Mouse (Mus musculus) kidney, postnatal 4 days (tissue): ENCODE data around the gene Ppip5k1.
A peak's percentile ranks its signal among the peaks of the same experiment; 100 is the strongest.
"Not testable (repeated sequence)": the region's sequence is repeated elsewhere in the genome, so short reads cannot be mapped to it uniquely, and the experiment has no call there.

ENCODE experiments used
- DNase-seq, 2 experiments: peaks; one replicate each; pipeline ENCODE4 v3.0.0; 2021; ENCODE audit warnings: mixed read lengths in 2 of 2

Gene Ppip5k1

GRCm38 (mm10) chr2:121354820-121355592 lies at the start of gene Ppip5k1:
Ppip5k1 (minus strand) TSS chr2:121355396.
- peak; percentile 98 to 99 for DNase-seq

- DNase-seq: no peak
These were observed 48.1 kb upstream of the Ppip5k1 start for GRCm38 (mm10) chr2:121403296-121403695.

DNA sequence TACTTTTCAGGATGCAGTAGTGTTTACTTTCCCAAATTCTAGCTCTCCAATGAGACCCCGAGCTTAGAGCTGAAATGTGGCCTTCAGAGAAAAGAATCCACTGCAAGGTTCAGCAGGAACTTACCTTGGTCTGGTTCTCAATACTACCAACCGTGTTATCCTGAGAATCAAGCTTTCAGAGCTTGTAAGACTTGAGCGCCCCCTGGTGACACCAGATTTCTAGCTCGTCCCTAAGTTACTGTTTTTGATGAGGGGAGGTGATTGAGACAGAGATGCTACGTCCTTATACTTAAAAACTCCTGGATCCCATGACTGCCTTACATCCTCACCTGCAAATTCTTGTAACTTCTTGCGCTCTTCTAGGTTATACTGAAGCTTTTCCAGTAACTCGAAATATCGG lies 41.4 kb upstream of the Ppip5k1 start:
- peak; percentile 92 to 94 for DNase-seq

- not testable (repeated sequence) for DNase-seq
These were observed 31.9 kb upstream of the Ppip5k1 start, which contains the start of gene Strc for GRCm38 (mm10) chr2:121386961-121387575. Strc (minus strand) TSS chr2:121387168.

DNA sequence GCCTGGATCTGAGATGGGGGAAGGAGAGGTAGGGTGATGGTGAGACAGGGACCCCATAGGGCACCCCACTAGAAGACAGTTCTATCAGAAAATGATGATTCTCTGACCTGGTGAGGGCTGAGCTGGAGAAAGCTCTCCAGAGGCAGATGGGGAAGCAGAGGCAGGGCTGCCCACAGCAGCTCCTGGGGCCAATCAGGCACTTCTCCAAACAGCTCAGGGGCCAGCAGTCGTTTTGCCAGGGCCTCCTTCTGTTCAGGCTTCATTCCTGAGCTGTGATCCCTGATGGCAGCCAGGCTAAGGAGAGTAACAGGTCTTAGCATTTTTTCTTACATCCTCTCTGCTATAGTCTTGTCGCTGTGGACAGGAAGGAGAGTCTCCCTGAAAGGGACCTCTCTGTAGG lies 19.6 kb upstream of the Ppip5k1 start:
- no peak for DNase-seq

- no peak for DNase-seq
These were observed 17.1 kb upstream of the Ppip5k1 start for GRCm38 (mm10) chr2:121372266-121372665.

GRCm38 (mm10) chr2:121370921-121371320 lies 15.7 kb upstream of the Ppip5k1 start:
- DNase-seq: no peak

DNA sequence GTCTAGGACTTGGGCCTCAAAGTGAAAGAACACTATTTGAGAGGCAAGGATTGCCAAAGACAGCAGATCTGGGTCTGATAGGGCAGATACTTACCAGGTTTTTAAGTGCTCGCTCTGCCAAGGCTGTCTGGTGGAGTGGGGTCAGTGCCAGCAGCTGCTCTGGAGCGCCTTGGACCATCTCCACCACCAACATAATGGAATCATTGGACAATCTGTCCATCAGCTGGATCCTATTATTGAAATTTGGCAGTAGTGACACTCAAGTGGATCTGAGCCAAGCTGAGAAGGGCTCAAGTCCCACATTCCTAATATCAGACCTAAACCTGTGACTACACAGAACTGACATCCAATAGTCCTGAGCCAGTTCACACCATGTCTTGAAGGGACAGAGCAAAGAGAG lies 13.6 kb upstream of the Ppip5k1 start:
- no peak for DNase-seq

DNA sequence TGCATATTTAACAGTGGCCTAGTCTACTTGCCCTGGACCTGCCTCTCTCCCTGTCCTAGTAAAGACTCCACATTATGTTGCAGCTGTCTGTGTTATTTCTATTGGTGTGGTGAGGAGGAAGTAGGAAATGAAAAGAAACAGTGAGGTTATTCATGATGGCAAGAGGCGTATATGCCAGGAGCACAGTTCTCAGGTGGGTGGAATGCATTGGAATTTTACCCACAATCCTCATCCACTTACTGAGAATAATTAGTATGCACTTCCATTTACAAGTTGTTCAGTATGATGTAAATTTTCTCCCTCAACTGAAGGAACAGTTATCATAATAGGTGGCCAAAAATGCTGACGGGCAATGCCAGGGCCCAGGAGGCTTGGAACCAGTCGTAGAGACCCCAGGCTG lies 8.5 kb upstream of the Ppip5k1 start:
- no peak for DNase-seq

DNA sequence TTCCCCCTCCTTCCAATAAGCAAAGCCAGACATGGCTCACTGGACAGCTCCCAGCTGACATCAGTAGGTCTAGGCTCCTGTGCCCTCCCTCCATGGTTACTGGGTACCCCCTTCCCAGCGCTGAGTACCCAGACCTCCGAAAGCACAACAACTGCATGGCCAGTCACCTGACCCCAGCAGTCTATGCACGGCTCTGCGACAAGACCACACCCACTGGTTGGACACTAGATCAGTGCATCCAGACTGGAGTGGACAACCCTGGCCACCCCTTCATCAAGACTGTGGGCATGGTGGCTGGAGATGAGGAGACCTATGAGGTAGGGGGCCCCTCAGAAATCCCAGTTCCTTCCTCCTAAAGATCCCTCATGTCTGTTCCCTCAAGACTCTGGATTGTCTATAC lies 4.3 kb upstream of the Ppip5k1 start:
- no peak for DNase-seq

GRCm38 (mm10) chr2:121358381-121358780 lies 3.2 kb upstream of the Ppip5k1 start:
- peak; percentile 75 to 82 for DNase-seq

GRCm38 (mm10) chr2:121357961-121358360 lies 2.8 kb upstream of the Ppip5k1 start:
- no peak for DNase-seq

GRCm38 (mm10) chr2:121357494-121357893 lies 2.3 kb upstream of the Ppip5k1 start, which contains the start of gene Ckmt1:
Ckmt1 (plus strand) TSS chr2:121357714.
- DNase-seq: no peak

DNA sequence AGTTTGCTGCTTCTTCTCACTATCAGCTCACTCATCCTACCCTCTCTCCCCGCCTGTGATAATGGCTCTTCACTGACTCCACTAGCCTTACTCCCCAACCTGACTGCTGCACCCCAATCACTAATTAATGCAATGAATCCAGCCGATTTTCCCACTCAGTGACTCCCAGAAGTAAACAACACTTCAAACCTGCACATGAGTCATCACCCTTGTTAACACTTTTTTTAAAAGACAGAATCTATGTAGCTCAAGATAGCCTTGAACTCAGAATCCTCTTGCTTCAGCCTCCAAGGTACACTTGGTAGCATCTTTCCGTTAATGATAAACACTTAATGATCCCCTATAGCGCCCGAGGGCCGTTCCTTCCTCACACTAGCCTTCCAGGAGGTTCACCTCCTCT lies 818 bp downstream of the Ppip5k1 start:
- DNase-seq: no peak

GRCm38 (mm10) chr2:121353156-121353555 lies 2.0 kb downstream of the Ppip5k1 start:
- DNase-seq: no peak

GRCm38 (mm10) chr2:121339057-121339456 lies 16.1 kb downstream of the Ppip5k1 start:
- DNase-seq: no peak

DNA sequence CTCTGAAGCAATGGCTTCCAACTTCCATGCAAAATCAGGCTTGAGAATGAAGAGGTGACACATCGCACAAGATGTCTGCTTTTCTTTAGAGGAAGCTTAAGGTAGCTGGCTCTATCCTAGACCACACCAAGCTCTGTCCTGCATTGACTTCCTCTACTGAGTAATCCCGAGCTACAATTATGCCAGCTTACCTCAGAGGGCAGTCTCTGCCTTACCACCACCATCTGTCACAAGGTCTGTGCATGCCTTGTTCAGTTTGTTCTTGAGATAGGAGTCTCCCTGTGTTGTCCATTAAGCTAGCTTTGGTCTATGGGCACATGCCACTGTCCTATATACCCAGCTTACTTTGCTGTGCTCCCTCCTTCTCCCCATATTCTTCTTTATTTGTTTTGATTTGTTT lies 25.7 kb downstream of the Ppip5k1 start:
- DNase-seq: no peak

DNA sequence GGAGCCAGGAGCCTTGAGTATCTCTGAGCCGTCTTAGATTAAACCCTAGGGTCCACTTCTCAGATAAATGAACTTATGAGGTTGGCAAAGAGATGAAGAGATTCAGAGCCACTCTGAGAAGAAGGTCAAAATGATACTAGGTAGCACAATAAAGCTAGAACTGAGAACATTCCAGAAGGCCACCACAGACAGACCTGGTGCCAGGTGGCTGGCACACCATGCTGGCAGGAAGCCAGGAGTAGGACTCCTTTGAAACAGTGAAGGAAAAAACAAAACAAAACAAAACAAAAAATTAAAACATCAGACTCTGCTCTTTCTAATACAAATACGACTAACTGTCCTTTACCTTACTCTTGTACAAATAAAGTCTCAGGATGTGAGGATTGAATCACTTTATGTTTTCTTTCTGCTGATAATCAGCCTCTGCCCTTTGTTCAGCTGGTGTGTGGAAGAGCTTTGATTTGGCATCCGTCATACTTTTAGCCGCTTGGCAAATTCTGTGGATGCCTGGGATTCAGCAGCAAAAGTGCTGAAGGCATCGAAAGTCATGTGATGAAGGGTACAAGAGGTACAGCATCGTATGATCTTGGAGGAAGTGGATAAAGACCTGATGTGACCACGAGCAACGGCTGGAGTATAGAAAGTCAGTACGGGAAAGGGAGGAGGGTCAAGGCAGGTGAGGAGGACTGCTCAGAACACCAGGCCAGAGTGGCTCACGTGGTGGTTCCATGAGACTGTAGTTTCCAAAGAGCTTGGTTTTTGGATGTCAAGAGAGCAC lies 31.3 kb downstream of the Ppip5k1 start:
- DNase-seq: no peak

DNA sequence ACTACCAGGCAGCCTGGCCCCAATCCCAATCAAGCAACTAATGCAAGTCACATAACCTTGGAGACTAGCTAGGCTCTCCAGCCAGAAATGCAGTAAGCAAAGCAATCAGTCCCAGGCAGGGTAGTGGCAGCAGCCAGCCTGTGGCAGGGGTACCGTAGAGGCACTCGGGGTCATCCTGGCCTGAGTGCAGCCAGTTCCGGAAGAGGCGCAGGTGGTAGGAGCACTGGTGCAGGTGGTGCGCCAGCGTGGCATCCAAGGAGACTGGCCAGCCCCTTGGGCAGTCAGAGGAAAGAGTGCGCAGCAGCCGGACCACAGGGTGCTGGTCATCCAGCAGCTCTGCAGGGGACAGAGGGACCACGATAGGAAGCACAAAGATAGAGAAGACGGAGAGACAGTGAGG lies 32.2 kb downstream of the Ppip5k1 start:
- DNase-seq: no peak

DNA sequence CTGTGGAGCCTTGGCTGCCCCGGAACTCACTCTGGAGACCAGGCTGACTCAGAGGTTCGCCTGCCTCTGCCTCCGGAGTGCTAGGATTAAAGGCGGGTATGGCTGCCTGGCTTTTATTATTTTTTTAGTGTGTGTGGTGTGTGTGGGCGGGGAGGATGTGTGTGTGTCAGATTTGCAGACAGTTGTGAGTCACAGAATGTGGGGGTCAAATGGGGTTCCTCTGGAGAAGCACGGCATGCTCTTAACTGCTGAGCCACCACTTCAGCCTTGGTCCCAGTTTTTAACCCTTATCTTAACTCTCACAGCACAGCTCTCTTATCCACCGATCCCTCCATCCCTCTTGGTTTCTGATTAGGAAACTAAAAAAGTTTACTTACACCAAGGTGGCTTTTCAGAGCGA lies 38.9 kb downstream of the Ppip5k1 start:
- no peak for DNase-seq

- DNase-seq: peak; percentile 62 to 76
These were observed 46.2 kb downstream of the Ppip5k1 start for GRCm38 (mm10) chr2:121308997-121309416.

GRCm38 (mm10) chr2:121300036-121300435 lies 55.2 kb downstream of the Ppip5k1 start:
- DNase-seq: no peak

DNA sequence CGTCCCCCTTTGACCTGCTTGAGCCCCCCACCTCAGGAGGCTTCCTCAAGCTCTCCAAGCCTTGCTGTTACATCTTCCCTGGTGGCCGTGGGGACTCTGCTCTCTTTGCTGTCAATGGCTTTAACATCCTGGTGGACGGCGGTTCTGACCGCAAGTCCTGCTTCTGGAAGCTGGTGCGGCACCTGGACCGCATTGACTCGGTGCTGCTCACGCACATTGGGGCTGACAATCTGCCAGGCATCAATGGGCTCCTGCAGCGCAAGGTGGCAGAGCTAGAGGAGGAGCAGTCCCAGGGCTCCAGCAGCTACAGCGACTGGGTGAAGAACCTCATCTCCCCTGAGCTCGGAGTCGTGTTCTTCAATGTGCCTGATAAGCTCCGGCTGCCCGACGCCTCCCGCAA lies 55.7 kb downstream of the Ppip5k1 start:
- no peak for DNase-seq

DNA sequence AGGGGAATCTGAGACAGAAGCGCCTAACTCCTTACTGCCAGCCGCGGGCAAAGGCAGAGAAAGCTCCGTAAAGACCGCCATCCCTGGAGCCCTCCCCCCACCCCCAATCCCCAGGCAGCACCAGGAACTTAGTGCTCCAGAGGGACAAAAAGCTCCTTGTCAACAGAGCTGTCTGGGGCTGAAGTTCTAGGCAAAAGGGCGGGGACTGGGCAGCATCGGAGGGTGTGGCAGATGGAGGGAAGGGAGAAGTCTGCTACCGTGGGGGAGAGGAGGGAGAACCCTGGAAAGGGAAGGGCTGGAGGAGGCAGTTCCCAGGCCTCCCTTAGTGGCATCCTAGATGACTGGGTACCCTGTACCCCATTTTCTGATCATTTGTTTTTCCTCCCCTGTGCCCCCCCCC lies 57.1 kb downstream of the Ppip5k1 start:
- DNase-seq: no peak
